Mouse (Mus musculus): ENCODE results near the gene Scd2.

The Scd2 gene

DNA sequence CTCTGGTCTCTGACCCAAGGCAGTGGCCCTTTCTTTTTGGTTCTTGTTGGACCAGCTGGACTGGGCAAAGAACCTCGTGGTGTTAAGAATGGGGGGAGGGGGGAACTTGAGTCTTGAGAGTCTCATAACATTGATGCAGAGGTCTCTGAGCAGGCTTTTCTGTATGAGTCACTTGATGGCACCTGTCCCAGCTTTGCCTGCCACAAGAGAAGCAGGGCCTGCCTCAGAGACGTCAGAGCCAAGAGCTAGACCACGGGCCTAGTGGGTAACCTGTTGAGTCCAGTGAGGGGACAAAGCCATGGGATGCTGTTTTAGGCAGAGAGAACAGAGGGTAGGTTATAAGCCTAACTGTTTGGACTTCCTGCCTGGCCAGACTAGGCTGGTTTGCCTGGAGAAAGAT is 1.8 kb downstream of the Scd2 start:
- in situ Hi-C loops (cut with MboI, MseI) = loop anchor here (5.0 to 25.0 kb wide), 3 partner anchors 48 to 1742 kb away; partner anchors contain the start of genes Ldb1 and Pprc1

DNA sequence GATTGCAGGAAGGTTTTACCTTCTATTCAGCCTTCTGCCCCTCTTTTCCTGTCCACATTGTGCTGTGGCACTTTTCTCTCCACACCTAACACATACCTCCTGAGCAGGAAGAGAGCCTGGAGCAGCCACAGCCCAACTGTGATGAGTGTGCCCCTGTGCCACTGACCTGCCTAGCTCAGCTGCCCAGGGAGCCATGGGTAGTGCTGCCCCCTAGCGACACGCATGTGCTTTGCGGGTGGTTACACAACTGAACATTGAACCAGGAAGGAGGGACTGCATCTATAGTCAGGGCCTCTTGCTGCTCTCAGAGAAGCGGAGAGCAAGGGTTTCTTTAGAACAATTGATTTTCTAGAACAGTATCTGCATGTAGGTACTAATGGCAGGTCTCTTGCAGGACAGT is 2.3 kb downstream of the Scd2 start:
- in situ Hi-C loops (cut with MboI, MseI) = loop anchor here (5.0 to 25.0 kb wide), 3 partner anchors 48 to 1742 kb away; partner anchors contain the start of genes Ldb1 and Pprc1

DNA sequence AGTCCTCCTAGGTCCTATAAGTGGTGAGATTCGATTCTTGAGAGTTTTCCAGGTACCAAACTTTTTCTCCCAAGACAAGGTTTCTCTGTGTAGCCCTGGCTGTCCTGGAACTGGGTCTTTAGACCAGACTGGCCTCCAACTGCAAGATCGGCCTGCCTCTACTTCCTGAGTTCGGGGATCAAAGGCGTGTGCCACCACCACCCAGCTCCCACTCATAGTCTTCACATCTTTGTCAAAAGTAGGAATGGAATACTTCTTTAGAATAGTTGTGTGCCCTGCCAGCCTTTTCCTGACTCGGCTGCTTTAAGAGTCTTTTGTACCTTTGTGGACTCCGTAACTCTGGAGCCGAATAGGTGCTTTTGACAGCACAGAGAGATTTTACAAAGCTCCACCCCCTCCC is 2.7 kb downstream of the Scd2 start:
- in situ Hi-C loops (cut with MboI, MseI) = loop anchor here (5.0 to 25.0 kb wide), 3 partner anchors 49 to 1741 kb away; partner anchors contain the start of genes Ldb1 and Pprc1

DNA sequence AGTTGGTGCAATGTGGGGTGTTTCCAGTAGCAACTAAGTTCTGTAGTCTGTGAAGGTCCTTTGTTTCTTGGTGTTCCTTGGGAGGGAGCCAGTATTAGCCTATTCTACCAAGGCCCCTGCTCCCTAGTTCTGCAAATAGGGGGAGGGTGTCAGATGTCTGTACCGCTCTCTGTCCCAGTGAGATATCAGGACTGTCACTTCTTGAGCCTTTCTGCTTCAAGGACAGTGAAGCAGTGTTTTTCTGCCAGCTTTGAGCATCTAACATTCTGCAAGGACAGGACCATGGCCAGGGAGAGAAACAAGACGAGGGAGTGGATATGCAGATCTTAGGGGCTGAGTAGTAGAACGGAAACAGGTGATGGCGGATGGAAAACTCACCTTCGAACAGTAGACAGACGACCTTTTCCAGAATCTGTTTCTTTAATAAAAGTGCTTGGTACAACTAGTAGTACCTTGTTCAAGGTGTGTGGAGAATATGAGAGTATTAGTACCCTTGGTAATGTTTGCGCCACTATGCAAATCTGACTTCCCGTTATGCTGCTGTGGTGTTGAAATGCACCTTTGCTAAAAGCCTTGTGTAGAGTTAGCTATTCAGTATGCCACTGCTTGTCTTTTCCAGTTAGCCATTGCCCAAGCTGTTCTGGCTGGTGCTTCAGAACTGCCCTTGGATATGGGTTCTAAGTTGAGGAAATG is 3.7 kb downstream of the Scd2 start:
- in situ Hi-C loops (cut with MboI, MseI) = loop anchor here (5.0 to 25.0 kb wide), 3 partner anchors 50 to 1740 kb away; partner anchors contain the start of genes Ldb1 and Pprc1

DNA sequence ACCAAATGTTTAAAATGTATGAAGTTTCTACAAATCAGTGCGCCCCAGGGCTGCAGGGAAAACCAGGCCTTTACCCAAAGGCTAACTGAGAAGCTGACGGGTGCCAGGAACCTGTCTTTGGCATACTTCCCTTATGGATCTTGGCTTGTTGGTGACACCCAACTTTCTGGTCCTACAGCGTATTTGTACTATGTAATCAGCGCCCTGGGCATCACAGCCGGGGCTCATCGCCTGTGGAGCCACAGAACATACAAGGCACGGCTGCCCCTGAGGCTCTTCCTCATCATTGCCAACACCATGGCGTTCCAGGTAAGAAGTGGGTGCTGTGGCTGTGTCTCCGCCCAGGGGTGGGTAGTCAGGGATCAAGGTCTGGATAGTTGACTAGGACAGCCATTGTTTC is 4.4 kb downstream of the Scd2 start:
- in situ Hi-C loops (cut with MboI, MseI) = loop anchor here (5.0 to 25.0 kb wide), 3 partner anchors 51 to 1739 kb away; partner anchors contain the start of genes Ldb1 and Pprc1

DNA sequence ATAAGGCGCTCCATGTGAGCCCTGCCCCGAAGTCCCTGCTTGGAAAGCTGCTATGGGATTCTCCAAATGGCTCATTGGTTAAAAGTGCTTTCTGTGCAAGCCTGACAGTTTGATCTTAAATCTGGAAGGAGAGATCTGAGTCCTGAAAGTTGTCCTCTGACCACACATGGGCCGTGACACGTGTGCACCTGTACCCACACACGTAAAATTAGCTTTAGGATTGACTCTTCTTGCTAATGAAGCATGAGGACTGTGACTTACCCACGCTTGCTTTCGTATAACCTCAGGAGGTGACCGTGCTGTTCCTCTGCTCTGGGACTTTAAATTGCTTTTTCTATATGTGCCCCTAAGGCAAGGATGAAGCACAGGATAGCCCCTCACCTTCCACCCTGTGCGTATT is 5.6 kb downstream of the Scd2 start:
- in situ Hi-C loops (cut with MboI, MseI) = loop anchor here (5.0 to 25.0 kb wide), 3 partner anchors 52 to 1738 kb away; partner anchors contain the start of genes Ldb1 and Pprc1

DNA sequence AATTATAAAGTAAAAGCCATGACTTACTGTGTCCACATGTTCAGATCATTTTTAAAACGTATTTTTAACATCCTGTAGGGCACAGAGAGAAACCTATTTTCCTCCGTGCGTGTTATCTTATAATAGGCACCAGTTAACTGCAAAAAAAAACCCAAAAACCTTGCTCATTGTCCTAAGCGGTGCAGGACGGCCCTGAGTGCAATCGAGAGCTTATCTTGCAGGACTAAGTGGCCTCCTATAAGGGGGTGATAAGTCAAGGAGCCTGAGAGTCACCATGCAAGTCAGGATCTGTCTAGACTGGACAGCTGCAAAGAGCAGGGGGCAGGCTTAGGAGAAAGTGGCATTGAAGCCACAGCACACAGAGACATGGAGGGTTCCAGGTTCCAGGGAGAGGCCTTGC is 6.4 kb downstream of the Scd2 start:
- in situ Hi-C loops (cut with MboI, MseI) = loop anchor here (5.0 to 25.0 kb wide), 3 partner anchors 53 to 1737 kb away; partner anchors contain the start of genes Ldb1 and Pprc1

DNA sequence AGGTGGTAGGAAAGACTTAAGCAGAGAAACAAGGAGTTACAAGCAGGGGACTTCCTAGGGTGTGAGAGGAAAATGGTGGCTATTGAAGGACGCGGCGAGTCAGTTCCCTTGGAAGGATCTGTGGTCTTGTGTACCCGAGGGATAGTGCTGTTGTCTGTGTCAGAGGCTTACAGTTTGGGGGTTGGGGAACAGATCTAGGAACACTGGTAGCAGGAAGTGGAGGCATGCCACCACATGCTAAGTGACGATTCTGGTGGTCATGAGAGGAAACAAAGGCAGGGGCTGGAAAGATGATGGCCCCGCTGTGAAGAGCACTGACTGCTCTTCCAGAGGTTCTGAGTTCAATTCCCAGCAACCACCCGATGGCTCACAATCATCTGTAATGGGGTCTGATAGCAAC is 7.0 kb downstream of the Scd2 start:
- in situ Hi-C loops (cut with MboI, MseI) = no loop called here

DNA sequence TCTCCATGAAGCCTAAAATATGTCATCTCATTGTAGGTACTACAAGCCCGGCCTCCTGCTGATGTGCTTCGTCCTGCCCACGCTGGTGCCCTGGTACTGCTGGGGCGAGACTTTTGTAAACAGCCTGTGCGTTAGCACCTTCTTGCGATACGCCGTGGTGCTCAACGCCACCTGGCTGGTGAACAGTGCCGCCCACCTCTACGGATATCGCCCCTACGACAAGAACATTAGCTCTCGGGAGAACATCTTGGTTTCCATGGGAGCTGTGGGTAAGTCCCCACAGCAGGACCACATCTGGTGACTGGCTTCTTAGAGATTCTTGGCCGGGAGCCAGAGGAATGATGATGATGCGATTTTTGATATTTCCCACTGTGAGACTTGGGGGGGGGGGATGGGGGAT is 7.7 kb downstream of the Scd2 start:
- in situ Hi-C loops (cut with MboI, MseI) = no loop called here

DNA sequence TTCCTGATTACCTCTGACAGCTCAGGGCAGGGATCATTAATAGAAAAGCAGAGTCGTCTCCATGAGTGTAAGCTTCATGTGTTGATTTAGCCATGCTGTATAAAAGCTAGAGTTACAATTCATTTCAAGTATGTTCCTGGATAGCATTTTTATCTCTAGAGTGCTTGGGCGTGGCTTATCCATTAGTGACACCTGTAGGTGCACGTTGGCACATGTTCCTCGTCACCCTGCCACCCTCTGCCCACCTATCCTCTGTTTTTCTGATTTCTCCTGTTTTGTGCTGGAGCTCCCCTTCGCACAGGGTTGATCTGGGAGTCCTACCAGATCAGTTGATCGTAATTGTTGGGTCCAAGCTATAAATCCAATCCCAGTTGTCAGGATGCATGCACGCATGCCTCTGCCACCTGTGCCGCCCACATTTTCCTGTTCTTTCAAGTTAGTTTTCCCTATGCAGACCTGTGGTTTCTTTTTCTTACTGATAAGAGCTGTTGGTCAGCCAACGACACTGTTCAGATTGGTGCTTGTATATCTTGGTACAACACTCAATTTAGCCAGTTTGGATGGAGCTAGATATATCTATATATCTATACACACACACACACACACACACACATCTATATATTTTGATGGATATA is 8.3 kb downstream of the Scd2 start:
- in situ Hi-C loops (cut with MboI, MseI) = no loop called here

DNA sequence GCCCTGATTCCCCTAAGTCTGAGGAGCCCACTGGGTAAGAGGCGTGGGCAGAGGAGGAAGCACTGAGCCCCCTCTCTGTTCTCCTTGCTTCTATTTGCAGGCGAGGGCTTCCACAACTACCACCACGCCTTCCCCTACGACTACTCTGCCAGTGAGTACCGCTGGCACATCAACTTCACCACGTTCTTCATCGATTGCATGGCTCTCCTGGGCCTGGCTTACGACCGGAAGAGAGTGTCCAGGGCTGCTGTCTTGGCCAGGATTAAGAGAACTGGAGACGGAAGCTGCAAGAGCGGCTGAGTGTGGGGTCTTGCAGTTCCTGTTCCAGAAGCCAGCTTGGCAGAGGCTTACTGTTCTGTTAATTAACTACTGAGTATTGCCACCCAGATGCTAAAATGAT is 9.4 kb downstream of the Scd2 start:
- in situ Hi-C loops (cut with MboI, MseI) = no loop called here

DNA sequence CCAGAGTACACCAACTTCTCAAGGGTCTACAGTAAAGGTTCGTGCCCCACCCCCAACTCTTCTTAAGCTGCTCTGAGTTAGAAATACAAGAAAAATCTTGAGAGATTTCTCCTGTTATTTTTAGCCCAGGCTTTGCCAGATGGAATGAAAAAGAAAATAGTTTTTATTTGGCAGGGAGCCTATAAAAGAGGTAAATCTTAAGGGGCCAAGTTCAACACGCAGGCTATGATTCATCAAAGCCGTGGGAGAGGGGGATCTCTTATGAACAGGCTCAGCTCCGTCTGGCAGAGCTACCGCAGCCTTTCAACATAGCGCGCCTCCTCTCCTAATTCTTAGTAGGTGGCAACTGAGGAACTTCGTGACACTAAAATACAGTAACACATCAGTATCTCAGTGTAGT is 10.0 kb downstream of the Scd2 start:
- in situ Hi-C loops (cut with MboI, MseI) = no loop called here

DNA sequence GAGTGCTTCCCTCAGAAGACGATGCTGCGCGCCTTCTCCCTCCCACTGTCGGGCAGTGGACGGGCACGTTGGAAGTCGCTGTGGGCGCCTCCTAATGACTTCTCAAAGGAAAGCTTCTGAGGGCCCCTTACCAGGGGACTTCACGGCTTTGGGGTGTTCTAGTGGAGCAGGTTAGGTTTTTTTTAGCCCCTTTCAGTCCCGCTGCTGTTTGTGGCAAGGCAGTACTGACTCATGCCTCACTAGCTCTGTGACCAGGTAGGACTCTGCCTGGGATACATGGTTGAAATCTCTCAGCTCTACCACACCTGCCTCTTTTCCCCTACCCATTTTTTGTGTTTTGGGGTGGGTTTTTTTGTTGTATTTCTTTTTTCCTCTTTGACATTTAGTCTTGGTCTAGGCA is 10.9 kb downstream of the Scd2 start:
- in situ Hi-C loops (cut with MboI, MseI) = no loop called here

DNA sequence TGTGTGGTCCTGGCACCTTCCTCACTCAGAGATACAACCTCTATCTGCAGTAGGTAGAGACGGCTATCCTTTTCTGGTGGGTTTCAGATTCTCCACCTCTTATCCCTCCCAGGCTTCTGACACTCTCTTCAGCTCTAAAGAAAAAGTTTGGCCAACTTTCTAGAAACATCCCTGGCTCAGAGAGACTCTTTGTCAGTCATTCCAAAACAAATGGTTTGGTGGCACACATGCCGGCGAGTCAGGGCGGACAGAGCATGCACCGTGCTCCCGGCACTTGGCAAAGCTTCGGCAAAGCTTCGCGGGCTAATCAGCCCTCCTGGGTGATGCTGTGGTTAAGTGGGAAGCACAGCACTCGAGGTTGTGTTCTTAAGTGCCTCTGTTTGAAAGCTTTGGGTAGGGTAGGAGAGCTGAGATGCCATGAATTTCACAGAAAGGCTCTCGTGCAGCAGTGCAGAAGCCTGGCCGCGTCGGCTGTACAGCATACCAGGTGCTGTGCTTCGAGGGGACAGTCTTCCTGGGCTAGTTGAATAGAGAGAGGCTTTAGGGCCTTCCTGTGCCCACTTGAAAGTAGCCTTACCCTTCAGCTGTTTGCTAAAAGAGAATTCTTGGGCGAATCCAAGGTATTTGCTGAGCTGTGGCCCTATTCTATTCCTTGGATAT is 11.5 kb downstream of the Scd2 start:
- in situ Hi-C loops (cut with MboI, MseI) = loop anchor here (5.0 kb wide), 1 partner anchor 57 kb away; no protein-coding TSS in a partner anchor

DNA sequence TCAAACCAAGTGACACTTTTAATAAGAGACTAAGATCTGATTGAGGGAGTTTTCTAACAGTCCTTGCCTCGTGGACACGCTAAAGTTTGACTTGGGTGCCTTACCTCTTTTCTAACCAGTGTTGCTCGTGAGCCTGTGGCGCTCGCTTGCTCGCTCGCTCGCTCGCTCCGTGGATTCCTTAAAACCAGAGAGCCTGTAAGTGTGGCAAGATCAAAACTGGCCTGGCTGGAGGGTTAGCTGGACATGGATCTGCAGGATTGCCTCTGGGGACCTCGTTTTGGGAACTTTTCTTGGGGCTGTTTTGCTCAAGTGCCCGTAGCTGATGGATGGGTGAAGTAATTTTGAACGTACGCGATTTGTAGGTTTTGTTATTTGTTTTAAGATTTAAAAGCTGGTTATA is 12.2 kb downstream of the Scd2 start:
- in situ Hi-C loops (cut with MboI, MseI) = loop anchor here (5.0 kb wide), 1 partner anchor 57 kb away; no protein-coding TSS in a partner anchor

DNA sequence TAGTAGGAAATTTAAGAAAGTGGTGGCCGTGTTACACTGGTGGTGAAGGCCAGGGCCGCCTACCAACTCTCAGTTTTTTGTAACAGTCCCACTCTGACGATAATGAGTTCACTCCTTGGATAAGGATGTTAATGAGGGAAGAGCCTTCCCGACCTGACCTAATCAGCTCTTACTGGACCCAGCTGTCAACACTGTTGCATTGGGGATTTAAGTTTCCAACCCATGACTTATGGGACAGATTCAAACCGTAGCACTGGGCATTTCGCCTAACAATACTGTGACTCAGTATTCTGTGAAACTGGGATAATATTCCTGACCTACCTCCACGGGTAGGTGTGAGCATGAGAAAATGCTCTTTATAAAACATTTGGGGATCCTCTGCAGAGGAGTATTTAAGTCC is 12.7 kb downstream of the Scd2 start:
- in situ Hi-C loops (cut with MboI, MseI) = loop anchor here (5.0 kb wide), 1 partner anchor 56 kb away; no protein-coding TSS in a partner anchor

DNA sequence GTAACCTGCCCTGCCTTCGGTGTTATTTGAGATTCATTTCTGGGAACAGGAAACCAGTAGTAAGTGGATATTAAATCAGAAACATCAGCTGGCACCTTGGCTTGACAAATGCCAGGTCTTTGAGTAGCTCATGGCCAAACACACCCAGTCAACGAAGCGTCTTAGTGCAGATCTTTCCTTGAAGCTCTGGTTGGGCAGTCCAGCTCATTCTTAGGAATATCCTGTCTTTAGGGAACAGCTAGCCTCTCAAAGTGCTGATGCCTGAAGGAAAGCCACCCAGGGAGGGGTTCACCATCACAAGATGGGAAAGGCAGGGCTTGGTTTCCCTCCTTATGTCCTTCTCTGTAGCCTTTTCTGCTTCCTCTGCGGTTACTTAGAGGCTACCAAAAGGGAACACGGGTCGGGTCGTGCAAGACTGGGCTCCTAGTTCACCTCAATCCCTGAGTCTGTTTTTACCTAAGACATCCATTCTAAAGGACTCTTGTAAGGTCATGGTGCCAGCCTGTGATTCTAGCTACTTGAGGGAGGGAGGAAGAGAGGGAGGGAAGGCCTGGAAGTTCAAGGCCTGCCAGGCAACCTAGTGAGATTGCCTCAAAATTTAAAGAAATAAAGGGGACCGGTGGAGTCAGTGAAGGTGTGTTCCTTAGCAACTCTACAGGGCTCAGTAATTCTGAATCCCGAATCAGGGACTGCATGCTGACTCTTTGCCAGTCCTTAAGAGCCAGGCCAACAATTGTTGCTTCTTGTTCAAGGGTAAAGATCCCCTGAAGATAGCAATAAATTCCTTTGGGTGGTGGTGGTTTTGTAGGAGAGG is 13.8 kb downstream of the Scd2 start:
- in situ Hi-C loops (cut with MboI, MseI) = loop anchor here (5.0 kb wide), 1 partner anchor 55 kb away; no protein-coding TSS in a partner anchor

DNA sequence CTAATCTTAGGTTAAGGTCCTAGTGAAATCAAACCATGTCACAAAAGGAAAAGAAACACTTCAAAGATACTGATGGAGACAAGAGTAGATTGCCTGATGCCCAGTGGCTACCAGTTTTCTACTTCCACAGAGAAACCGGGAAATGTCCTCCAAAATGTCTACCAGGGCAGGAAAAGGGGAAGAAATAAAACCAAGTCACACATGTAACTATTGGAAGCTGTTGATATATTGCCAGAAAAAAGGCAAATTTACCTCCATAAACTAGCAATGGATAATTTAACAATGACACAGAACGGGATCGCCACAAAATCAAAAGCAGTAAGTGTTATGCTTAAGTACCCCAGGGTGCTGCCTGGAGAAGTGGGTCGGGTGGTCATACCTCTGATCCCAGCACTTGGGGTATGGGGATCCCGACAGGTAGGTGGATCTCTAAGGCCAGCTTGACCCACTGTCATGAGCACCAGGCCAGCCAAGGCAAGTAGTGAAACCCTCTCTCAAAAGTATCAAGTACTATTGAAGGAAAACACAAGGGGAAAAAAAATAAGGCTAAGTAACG is 14.5 kb downstream of the Scd2 start:
- in situ Hi-C loops (cut with MboI, MseI) = loop anchor here (5.0 kb wide), 1 partner anchor 54 kb away; no protein-coding TSS in a partner anchor

DNA sequence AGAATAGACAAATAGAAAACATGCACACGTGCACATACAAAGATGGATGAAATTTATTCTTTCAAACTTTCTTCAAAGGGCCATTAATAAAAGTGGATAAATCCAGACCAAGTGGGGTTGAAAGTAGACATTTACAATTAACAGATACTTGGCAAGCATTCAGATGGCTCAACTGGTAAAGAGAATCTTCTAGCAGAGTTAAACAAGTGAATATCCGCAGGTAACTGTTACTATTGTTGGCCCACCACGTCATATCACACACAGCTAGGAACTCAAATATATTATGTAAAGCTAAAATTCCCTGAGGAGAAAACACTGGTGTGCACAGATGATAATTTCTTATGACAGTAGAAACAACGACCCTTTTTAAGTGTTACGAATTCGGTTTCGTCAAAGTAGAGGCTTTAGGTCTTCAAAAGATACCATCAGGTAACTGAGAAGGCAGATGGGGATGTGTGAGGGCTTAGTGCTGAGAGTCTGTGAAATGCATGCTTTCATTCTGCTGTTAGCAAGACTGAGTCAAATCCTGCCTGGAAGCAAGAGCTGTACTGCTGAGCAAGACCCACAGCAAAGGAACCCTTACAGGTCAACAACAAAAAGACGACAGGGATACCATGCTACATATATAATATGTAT is 15.3 kb downstream of the Scd2 start:
- in situ Hi-C loops (cut with MboI, MseI) = loop anchor here (5.0 kb wide), 1 partner anchor 54 kb away; no protein-coding TSS in a partner anchor
